Mouse (Mus musculus) layer of hippocampus, postnatal 14 days (tissue): ENCODE measurements around the gene Cstl1. TPM values are rescaled to one million over a fixed set of nuclear protein-coding genes. Genes with fewer than 3 reads are reported as not detected.

Experiments
- total RNA-seq, 2 experiments: library from RNA; stranded (reverse); gene quantifications; 2 replicates each; pipeline ENCODE4 v1.2.3; 2021

Cstl1 gene
- total RNA-seq, 2 experiments from 2014 or later = not detected

Other genes starting within 250 kb of the Cstl1 start
- gene Nxt1, start 77.8 kb upstream of the Cstl1 start, total RNA-seq = 10 to 100 TPM; 11.1 to 12.2 TPM
- gene Gzf1, start 69.3 kb upstream of the Cstl1 start, total RNA-seq = 10 to 100 TPM; 24.9 to 26.7 TPM
- gene Napb, start 17.9 kb upstream of the Cstl1 start, total RNA-seq = 100 to 1,000 TPM; 298 to 310 TPM
- gene Cst11, start 21.1 kb downstream of the Cstl1 start, total RNA-seq = not detected
- not detected for gene 8030411F24Rik, start 31.7 kb downstream of the Cstl1 start, total RNA-seq
- gene Cst12, start 39.0 kb downstream of the Cstl1 start, total RNA-seq = 1 to 10 TPM; 1.1 to 1.6 TPM
- not detected for gene Cst8, start 48.4 kb downstream of the Cstl1 start, total RNA-seq
- not detected for gene Cst13, start 69.7 kb downstream of the Cstl1 start, total RNA-seq
- gene Cst9, start 84.8 kb downstream of the Cstl1 start, total RNA-seq = not detected
- not detected for gene 9230104L09Rik, start 114.7 kb downstream of the Cstl1 start, total RNA-seq
- 1,000 to 10,000 TPM; 2,596 to 2,656 TPM for gene Cst3, start 125.3 kb downstream of the Cstl1 start, total RNA-seq